Mouse (Mus musculus): ENCODE measurements at regions not wholly inside any gene's neighbourhood (a gene's known extent, or its start where the extent isn't known, plus 50 kb on each side); places are given as distances from the start of the nearest gene placed in this dataset.

DNA sequence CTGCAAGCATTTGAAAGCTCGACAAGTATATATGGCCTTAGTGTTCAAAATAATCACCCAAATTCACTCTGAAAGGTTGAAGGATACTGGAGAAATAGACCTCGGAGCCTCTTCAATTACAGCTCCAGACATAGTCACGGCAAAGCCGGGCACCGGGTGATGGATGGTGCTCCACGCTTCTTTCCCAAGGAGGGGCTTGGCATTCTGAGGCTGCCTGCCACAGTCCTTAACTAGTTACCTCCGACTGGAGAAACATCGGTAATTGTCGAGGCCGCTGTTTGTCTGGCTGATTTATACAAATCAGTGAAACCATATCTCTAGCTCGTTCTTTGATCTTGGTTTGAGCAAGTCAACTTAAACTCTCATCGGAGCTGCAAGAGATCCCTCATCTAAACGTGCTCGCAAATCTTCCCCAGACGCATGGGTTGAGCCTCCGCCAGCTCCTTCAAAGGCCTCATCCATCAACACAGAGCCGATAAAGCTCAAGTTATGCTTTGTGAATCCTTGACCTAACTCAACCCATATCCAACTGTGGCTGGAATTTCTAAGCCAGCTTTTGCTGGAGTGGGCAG is 145.4 kb upstream of the Stx16 start:
- no peak for DNase-seq

DNA sequence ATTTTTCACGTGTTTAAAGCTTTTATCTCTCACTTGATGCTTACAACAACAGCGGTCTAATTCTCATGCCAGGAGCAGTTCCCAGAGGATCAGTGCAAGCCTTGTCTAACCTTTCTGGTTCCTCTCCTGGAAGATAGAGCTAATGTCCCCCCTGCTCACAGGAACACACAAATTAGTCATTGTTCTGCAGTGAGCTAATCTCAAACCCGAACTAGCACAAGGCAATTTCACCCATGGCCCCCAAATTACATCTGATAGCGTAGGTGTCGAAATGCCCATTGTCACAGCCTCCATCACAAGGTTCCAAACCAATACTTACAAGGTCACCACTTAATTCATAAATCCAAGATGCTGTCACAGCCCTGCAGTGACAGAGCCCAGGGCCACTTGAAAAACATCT is 140.4 kb upstream of the Stx16 start:
- DNase-seq, result no peak

DNA sequence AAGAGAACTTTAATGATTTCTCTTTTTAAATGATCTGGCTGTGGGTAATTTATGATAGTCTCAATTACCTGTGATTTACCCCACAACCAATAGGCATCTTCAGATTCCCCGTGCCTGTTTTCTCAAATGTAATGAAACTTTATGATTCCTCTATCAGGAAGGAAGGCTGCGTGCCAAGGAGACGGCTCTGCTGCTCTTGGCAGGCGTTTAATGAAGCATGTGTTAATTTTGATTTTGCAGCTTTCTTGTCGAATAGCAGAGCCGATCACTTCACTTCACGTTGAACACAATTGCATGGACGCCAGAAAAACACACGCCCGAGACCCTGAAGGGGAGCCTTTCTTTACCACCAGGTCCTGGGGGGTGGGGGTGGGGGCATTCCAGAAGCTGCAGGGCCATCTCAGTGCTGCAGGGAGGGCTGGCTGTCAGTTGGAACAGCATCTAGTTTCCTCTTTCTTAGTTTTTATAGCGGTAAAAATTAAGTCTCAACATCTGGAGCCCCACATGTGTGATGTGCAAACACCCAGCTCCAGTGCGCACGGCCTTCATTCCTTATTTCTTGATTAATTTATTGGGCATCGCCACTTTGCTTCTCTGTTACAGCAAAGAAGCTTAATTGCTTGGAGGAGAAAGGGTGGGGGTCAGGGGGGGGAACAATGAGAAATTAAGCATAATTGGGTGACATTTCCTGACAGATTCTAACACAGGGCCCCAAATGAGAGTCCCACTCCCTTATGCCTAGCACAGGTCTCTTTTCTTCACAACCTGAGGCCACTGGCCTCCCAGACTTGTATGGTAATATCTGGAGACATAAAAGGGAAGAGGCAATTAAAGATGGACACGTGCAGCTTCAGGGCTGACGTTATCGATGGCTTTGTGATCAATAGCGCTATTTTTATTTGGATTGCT is 138.3 kb upstream of the Stx16 start:
- no peak for DNase-seq

DNA sequence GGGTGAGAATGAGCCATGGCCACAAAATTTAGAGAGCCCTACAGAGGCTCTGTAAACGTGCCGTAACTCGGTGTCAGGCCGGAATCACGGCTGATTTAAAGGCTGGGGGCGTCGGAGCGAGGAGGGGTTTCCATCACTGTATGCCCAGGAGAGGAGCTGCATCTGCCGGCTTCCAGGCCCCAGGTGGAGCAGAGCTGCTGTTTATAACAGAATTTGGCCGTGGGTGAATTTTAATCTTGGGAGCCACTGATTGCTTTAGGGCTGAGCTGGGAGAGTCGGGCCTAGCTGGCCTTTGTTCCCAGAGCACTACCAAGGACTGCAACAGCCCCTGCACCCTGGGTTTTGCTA is 137.7 kb upstream of the Stx16 start:
- DNase-seq, result no peak

DNA sequence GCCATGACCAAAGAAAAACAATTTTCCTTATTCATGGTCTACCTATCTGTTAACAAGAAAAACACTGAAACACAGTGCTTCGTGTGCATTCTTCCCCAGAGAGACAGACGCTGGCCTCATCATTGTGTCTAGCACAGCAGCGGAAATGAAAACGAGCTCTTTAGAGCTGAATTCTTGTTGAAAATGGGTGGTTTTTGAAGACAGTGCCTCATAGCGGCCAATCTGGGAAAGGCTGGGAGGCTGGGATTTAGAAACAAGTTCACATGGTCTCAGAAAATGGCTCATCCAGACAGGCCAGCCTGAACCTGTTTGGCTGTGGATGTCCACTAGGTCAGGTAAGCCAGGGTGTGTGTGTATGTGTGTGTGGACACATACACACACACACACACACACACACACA is 130.7 kb upstream of the Stx16 start:
- no peak for DNase-seq

DNA sequence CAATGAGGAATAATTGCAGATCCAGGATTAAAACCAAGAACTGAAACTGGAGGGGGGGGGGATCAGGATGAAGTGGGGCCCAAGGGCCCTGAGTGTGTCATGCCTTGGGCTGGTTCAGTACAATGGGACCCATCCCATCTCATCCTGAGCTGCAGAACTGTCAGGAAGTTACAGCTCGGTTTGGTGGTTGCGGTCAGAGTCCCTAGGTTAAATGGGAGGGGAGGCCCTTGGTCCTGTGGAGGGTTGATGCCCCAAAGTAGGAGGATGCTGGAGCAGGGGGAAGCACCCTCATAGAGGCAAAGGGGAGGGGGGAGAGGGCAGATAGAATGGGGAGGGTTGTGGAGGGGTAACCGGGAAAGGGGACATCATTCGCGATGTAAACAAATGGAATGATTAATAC is 127.5 kb upstream of the Stx16 start:
- DNase-seq, result no peak

DNA sequence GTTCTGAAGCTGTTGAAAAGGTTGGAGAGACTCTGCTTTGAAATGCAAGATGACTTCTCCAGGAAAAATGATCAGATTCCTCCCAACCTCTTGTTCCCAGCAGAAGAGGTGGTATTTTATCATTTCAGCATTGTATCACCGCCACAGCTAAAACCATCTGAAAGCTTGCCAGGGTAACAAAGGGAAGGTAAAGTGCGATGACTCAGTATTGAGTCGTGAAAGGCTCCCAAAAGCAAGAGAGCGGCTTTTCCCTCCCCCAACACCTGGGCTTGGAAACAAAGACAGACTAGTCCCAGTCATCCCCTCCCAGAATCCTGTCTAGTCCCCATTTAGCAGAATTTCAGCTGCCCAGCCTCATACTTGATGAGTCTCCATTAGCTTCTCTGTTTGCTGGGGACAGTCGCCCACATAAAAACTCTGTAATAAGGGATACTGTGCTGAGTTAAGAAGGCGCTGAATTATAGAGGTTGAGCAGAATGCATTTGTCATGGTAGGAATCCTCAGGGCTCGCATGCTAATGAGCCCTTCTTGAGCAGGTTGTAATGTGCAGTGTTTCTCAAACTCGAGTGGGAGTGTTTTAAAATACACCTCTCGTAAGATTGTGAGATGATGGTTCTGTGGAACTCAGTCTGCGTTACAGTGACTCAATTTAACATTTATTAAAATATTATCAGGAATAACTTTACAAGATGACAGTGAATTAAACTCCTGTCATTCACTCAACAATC is 125.8 kb upstream of the Stx16 start:
- DNase-seq, result no peak

DNA sequence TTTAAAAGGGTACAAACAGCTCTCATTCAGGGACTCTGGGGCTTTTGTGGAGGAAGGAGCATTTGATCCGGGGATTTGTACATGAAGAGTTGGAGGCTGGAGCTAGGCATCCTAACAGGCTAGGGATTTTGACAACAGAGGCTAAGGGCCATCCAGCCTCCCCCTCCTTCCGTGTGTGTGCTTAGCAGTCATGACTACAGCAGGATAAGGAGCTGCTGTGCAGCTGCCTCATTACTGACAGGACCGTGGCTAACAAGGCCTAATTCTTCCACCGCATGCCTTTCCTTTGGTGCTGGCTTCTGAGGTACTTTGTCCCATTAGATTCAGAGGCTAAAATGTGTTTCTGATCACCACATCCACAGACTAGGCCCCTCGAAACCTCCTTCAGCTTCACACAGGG is 110.0 kb upstream of the Stx16 start:
- DNase-seq, result no peak

DNA sequence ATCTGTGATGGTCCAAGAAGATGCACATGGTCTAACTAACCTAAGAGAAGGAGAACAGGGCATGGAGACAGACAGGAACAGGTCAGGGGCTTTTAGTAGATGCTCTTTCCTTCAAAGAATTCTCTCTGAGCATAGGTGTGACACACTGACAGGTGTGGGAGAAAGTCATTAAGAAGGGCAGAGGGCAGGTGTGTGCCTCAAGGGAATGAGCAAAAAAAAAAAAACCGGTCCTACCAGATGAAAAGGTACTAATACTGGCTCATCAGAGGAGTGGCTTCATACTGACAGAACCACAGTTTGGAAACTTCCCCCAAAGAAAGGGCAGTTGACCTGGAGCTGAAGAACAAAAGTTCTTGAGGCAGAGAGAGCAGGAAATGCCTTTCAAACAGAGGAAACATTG is 105.3 kb upstream of the Stx16 start:
- DNase-seq, result no peak

DNA sequence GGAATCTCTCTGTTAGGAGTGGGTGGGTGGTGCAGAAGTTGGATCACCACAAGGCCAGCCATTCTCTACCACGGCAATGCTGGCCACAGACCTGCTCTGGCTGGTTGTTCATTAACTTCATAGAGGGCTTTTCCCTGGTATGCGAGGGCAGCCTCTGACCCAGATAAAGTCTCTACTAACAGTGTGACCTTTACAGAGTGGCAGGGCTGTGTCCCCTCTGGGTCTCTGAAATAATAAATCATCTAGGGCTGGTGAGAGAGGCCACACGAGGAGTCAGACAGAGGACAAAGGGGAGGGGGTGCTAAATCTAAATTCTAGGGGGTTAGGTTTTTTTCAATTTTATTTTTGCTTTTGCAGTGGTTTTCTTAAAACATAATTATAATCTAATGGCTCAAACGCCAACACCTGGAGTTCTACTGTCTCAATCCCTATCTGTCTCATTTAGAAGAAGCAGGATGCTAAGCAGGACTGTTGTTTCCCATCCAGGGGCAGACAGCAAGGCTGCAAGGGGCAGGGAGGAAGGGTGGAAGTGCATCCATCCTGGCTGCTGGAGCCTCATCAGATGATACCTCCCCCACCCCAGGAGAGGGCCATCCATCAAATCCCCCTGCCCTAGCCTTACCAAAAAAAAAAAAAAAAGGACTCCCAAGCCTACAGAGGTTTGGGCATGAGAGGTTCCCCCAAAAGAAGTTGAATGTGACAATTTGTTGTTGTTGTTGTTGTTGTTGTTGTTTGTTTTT is 99.6 kb upstream of the Stx16 start:
- DNase-seq, result no peak

DNA sequence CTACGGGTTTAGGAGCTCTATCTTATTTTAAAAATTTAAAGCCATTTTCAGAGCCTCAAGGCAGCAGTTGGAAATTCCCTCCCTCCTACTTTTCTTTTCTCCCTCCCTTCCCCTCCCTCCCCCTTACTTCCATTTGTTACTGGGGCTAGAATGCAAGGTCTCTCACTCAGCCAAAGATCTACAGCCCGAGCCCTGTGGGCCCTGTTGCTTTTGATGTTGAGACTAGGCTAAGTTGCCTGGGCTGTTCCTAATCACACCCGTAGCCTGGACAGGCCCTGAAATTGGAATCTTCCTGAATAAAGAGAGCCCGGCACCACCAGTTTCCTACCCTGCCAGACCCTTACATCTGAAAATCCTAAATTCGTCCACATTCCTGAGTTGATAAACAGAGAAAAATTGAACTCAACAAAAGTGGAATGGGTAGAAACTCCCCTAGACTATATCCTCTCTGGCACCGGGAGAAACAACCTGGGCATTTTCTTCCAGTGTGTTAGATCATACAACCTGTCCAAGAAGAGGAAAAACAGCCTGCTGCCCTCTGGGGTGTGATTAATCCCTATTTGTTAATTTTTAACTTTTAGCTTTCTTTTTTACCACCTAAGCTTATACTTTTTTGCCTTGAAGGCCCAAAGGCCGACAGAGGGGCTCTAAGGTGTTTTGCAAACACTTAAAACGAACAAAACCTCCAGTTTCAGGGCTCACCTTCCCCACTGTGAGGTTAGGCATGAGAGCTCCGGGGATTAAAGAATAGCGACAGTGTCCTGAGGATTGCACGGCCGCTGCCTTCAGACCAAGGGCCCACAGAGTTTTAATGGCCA is 98.7 kb upstream of the Stx16 start:
- DNase-seq, result no peak

DNA sequence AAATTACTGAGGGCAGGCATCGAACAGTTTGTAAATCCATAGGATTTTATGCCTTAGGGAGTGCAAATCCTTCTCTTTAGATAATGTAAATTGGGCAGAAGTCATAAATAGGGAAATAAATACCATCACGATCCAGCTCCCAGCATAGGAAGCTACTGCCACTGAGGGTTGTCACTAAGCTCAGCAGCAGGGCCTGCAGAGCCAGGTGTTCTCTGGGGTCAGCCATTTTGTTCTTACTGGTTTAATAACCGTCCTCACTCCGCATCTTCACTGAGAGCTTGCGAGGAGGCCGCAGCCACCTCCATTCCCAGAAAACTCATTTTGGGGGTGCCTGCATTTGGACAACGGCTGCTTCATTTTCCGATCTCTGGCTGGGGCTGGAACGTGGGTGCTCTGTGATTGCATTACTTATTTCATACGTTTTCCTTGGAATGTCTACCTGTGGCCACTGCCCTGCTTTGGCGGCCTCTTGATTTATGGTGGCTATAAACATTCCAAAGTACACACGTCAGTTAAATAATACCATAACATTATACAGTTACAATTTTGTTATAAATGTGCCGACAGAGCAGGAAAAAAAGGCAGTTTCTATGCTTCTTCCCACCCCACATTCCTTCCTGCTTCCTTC is 97.9 kb upstream of the Stx16 start:
- DNase-seq, result no peak

DNA sequence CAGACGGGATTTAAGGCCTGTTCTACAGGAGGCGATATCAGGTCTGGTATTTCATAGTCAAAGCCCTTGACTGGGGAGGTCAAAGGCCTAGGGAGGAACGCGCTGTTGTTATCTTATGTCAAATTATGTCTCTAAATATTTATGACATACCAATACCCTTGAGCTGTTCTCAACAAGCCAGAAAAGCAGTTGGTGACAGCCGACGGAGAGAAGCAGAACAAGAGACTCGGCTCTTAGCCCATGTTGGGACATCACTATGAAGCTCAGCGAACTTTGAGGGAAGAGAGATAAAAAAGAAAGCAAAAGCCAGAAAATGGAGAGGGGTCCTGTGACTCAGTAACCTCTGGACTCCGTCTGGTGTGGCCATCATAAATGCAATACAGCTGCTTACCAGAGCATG is 95.1 kb upstream of the Stx16 start:
- DNase-seq, result no peak

DNA sequence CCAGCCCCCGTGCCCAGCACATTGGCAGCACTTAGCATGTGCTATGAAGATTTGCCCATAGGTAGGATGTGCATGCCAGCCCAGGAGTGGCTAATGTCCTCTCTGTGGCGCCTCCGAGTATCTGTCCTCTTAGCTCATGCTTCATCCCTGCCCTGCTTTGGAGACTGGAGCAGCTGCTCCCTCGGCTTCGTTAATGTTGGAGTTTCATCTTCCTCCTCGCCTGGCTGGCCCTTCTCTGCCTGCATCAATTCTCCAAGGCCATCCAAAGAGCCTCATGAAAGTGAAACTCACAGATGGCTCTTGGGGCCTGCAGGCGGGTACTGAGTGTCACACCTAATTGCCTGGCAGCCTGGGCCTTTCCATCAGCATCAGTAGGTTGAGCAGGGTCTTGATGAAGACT is 88.6 kb upstream of the Stx16 start:
- DNase-seq, result no peak

DNA sequence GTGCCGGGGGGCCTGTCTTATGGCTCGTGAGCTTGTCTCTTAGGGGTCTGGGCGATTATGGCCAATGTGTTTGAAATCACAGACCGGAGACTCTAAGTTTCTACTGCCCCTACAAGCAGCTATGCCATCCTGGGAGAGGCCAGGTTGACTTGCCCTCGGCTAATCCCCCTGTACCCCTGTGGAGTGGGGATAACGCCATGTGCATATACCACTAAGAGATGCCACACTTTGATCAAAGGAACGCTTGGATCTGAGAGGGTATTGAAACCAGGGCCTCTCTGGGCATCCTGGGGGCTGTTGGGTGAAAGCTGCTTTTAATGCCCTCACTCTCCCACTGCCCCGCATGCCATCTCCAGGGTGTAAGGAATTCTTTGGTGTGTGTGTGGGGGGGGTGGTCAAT is 88.2 kb upstream of the Stx16 start:
- no peak for DNase-seq

DNA sequence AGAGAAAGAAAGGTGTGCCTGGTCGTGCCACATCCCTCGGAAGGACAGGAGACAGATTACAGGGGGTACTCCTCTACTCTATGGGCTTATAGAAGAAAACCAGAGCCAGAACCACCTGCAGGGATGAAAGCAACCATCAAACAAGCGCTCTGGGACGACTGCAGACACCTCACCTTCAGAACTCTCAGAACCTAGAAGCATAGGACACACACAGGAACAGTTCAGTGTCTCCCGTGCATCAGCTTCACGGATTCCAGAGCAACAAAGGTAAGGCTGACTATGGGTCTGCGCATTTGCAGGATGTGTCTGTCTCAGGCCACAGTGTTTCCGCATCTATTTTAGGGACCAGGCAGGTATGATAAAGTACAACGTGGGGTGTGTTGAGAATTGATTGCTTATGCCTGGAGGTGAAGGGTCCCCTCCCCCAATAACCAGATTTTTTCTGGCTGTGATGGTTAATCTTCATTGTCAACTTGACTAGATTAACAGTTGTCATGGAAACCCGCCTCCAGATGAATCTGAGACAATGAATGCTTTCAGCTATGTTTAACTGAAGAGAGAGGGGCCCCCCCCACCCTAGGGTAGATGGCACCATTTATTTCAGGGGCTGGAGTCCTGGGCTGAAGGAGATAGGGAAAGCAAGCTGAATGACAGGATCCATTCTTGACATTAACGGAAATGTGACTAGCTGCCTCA is 87.3 kb upstream of the Stx16 start:
- no peak for DNase-seq

DNA sequence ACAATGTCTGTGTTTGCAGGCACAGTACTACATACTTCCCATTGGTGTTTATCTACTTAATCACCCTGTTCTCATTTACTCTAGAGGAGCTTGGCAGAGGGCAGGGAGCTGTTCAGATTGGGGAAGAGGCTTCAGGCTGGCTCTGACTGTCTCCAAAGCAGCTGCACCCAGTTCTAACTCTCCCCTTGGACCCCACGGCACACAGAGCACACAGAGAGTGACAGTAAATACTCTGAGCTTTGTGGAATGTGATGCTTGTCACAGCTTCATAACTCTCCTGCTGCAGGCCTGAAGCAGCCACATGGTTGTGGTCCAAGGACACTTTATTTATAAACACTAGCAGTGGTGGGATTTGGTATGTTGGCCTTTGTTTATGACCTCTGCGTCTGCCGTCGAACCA is 85.4 kb upstream of the Stx16 start:
- DNase-seq, result no peak

DNA sequence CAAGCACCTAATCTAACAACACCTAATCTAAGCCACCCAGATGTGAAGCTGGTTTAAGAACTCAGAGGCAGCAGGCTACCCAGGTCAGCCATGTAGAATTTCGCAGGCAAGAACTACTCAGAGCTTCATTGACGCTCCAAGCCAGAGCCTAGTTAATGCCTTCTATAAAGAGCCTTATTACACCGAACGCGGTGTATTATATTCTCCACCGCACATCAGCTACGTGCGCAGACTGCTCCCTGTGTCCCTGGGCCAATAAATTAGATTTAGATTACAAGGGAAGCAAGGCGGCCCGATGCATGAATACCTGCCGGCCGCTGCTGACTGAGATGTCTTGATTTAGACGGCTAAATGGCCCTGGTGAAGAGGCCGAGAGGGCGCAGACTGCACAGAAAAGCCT is 84.7 kb upstream of the Stx16 start:
- DNase-seq, result no peak

DNA sequence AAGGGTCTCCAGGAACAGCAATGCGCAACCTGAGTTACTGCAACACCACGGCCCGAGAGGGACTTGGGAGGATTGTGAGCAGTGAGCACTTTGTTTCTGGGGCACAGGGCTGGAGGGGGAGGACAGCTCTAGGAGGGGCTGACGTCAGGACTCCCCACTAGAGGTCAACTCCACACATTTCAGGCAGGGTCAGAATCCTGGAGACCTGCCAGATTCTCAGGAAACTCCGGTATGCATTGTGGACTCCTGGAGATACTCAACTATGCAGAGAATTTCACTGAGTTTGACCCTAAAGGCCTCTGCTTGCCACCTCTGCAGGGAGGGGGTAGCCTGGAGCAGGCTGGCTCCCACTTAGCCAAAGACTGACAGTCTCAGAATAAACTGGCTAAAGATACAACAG is 84.1 kb upstream of the Stx16 start:
- peak; percentile 1 for DNase-seq

DNA sequence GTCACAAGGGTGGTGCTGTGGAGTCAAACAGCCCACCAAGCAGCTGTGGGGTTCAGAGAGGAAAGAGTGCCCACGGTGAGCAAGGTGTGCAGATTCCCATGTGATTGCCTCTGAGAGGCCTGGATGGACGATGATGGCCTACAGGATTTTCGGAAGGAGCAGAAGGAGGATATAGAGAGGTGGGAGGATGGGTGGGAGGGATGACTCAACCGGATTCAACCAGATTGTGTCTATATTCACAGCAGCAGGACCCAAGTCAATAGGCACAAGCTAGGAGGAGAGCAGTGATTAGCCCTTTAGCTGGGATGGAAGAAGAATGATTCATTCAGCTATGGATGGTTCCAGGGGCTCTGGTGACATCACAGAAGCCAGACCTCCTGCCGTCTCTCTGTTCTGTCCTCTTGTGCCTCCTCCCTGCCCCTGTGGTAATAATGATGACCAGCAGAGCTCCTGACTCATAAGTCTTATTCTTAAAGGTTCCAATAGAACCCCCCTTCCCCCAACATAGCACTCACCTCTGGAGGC is 82.6 kb upstream of the Stx16 start:
- no peak for DNase-seq
